Mouse (Mus musculus) kidney, embryonic 15.5 days (tissue): ENCODE results near the gene Cdh4. TPM values are rescaled to one million over a fixed set of nuclear protein-coding genes. Genes with fewer than 3 reads are reported as not detected.

Experiments
- ATAC-seq: fragments of 200-750 bp; cut with Nextera tagmentation; replicated peaks from 2 replicates; pipeline ENCODE4 v1.8.0; 2017; ENCODE audit warnings: moderate TSS enrichment; ENCODE audit not compliant: low FRiP score
- H3K27ac ChIP-seq: fragments of 300-500 bp; sonication (generic); 2 replicates; pipeline ENCODE4 v1.5.1; 2015; ENCODE audit warnings: mild to moderate bottlenecking, inconsistent platforms
- H3K27me3 ChIP-seq: fragments of 300-500 bp; sonication (generic); 2 replicates; pipeline ENCODE4 v1.6.1; 2015; ENCODE audit warnings: inconsistent platforms
- H3K36me3 ChIP-seq: fragments of 300-500 bp; sonication (generic); 2 replicates; pipeline ENCODE4 v1.6.1; 2015; ENCODE audit warnings: inconsistent platforms
- H3K4me1 ChIP-seq: fragments of 300-500 bp; sonication (generic); 2 replicates; pipeline ENCODE4 v1.6.1; 2015; ENCODE audit warnings: inconsistent platforms
- H3K4me2 ChIP-seq: fragments of 300-500 bp; sonication (generic); 2 replicates; pipeline ENCODE4 v1.6.1; 2015; ENCODE audit warnings: moderate library complexity, mild to moderate bottlenecking, inconsistent platforms
- H3K4me3 ChIP-seq: fragments of 300-500 bp; sonication (generic); replicated peaks from 2 replicates; pipeline ENCODE4 v1.5.1; 2015; ENCODE audit warnings: mild to moderate bottlenecking, inconsistent platforms
- H3K9ac ChIP-seq: fragments of 300-500 bp; sonication (generic); 2 replicates; pipeline ENCODE4 v1.6.1; 2015; ENCODE audit warnings: mild to moderate bottlenecking, inconsistent platforms
- H3K9me3 ChIP-seq: fragments of 300-500 bp; sonication (generic); replicated peaks from 2 replicates; pipeline ENCODE4 v1.6.1; 2016; ENCODE audit warnings: inconsistent platforms
- WGBS: fragments of 180-500 bp; shearing (Covaris S2); methylation state at CpG from one replicate; pipeline ENCODE4 v1.1.7; 2015; ENCODE audit warnings: mixed read lengths; 5-methylcytosine and 5-hydroxymethylcytosine counted together
- polyA plus RNA-seq: library from polyadenylated mRNA; unstranded; fragments of >200 nt; fragmentation: Nextera tagmentation; extraction: Ambion mirVana; gene quantifications from 2 replicates; pipeline ENCODE4 v1.2.1, GENCODE M21; 2015

The Cdh4 gene
- polyA plus RNA-seq, 1 experiment from 2014 or later, result 23.2 TPM

- H3K9ac ChIP-seq, result no peak overlapping the region
- no peaks in the 10 kb centered on the region for H3K36me3 ChIP-seq
- no peak overlapping the region for H3K4me3 ChIP-seq
- 73% methylated on average over 5 of the region's 5 CpGs for WGBS
- H3K4me1 ChIP-seq, result peaks cover 56% of the 10 kb centered on the region
- H3K27ac ChIP-seq, result no peak overlapping the region
- no peaks in the 10 kb centered on the region for H3K27me3 ChIP-seq
- no peaks in the 10 kb centered on the region for H3K9me3 ChIP-seq
- H3K4me2 ChIP-seq, result no peak overlapping the region
- ATAC-seq, result no peak
These were observed 506.6 kb downstream of the Cdh4 start for GRCm38 (mm10) chr2:179948820-179949219.
